Mouse (Mus musculus) bone marrow, adult 2 months (tissue): ENCODE data around the gene Rbm25.

Source experiments
- CTCF ChIP-seq: fragments of 200-500 bp; IDR thresholded peaks from 2 replicates; pipeline ENCODE4 v1.5.1; 2011; ENCODE audit warnings: low read length, control low read depth; ENCODE audit not compliant: control insufficient read depth, insufficient read depth
- POLR2A ChIP-seq: fragments of 200-500 bp; IDR thresholded peaks from 2 replicates; pipeline ENCODE4 v1.6.1; 2011; ENCODE audit warnings: low read depth, mild to moderate bottlenecking, control low read depth, low read length, borderline replicate concordance; ENCODE audit not compliant: control insufficient read depth

GRCm38 (mm10) chr12:83732225-83732624 is 101.2 kb downstream of the Rbm25 start:
- TF ChIP-seq CTCF = no peak
- TF ChIP-seq POLR2A = no peak
